Mouse (Mus musculus): ENCODE measurements at regions not wholly inside any gene's neighbourhood (a gene's known extent, or its start where the extent isn't known, plus 50 kb on each side); places are given as distances from the start of the nearest gene placed in this dataset. TPM values are rescaled to one million over a fixed set of nuclear protein-coding genes. Genes with fewer than 3 reads are reported as not detected.

Small RNA genes lying in the stretch of these regions (microRNA-seq; reads per million reads assigned to microRNA genes)
- gene Gm24979, result not detected

Measured in gastrocnemius, adult 8-10 months (tissue).